Mouse (Mus musculus) limb, embryonic 12.5 days (tissue): Measurements from ENCODE around the gene Tbl2. TPM values are rescaled to one million over a fixed set of nuclear protein-coding genes. Genes with fewer than 3 reads are reported as not detected.

ENCODE experiments used
- ATAC-seq: fragments of 200-750 bp; cut with Nextera tagmentation; 2 replicates; pipeline ENCODE4 v1.8.0; 2017; ENCODE audit warnings: low read depth, moderate TSS enrichment; ENCODE audit not compliant: insufficient number of reproducible peaks, insufficient read depth, low FRiP score, low TSS enrichment
- H3K27ac ChIP-seq: fragments of 300-500 bp; sonication (generic); 2 replicates; pipeline ENCODE4 v1.5.1; 2016; ENCODE audit warnings: mild to moderate bottlenecking, moderate library complexity
- H3K27me3 ChIP-seq: fragments of 300-500 bp; sonication (generic); 2 replicates; pipeline ENCODE4 v1.6.1; 2016; ENCODE audit warnings: mild to moderate bottlenecking, moderate library complexity
- H3K36me3 ChIP-seq: fragments of 300-500 bp; sonication (generic); 2 replicates; pipeline ENCODE4 v1.6.1; 2016; ENCODE audit warnings: mild to moderate bottlenecking, moderate library complexity
- H3K4me1 ChIP-seq: fragments of 300-500 bp; sonication (generic); replicated peaks from 2 replicates; pipeline ENCODE4 v1.6.1; 2016
- H3K4me2 ChIP-seq: fragments of 300-500 bp; sonication (generic); 2 replicates; pipeline ENCODE4 v1.6.1; 2016; ENCODE audit warnings: mild to moderate bottlenecking, moderate library complexity
- H3K4me3 ChIP-seq: fragments of 300-500 bp; sonication (generic); replicated peaks from 2 replicates; pipeline ENCODE4 v1.5.1; 2016; ENCODE audit warnings: mild to moderate bottlenecking
- H3K9ac ChIP-seq: fragments of 300-500 bp; sonication (generic); replicated peaks from 2 replicates; pipeline ENCODE4 v1.6.1; 2016; ENCODE audit warnings: mild to moderate bottlenecking, moderate library complexity
- H3K9me3 ChIP-seq: fragments of 300-500 bp; sonication (generic); 2 replicates; pipeline ENCODE4 v1.6.1; 2016; ENCODE audit warnings: mild to moderate bottlenecking, moderate library complexity
- WGBS: fragments of 180-500 bp; shearing (Covaris S2); methylation state at CpG from one replicate; pipeline ENCODE4 v1.1.7; 2016; 5-methylcytosine and 5-hydroxymethylcytosine counted together
- polyA plus RNA-seq: library from polyadenylated mRNA; unstranded; fragments of >200 nt; fragmentation: Nextera tagmentation; extraction: Ambion mirVana; gene quantifications from 2 replicates; pipeline ENCODE4 v1.2.1, GENCODE M21; 2016

Gene Tbl2
- polyA plus RNA-seq, 1 experiment from 2014 or later = 30.1 TPM

DNA sequence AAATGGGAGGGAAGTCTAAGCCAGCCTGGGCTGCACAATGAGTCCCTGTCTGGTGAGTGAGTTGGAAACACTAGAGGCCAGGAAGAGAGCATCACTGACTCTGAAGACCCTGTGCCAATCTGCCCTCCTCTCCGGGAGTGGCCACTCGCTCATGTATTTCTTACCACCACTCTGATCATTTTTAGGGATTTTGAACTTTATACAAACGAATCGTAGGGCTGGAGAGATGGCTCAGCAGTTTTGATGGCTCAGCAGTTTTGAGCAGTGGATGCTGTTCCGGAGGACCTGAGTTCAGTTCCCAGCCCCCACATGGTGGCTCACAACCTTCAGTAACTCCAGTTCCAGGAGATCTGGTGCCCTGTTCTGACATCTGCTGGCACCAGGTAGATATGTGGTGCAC is 23.5 kb downstream of the Tbl2 start:
- Histone ChIP-seq H3K9ac (no peak overlapping the region), H3K27ac (no peak overlapping the region), H3K4me2 (no peak overlapping the region), H3K36me3 (peaks cover 69% of the 10 kb centered on the region), H3K4me3 (no peak overlapping the region), H3K27me3 (no peaks in the 10 kb centered on the region), H3K4me1 (peaks cover 6% of the 10 kb centered on the region; the same call in 1 of the 2 replicates), H3K9me3 (no peaks in the 10 kb centered on the region)
- ATAC-seq = no peak
- 94% methylated on average over 5 of the region's 5 CpGs for WGBS

DNA sequence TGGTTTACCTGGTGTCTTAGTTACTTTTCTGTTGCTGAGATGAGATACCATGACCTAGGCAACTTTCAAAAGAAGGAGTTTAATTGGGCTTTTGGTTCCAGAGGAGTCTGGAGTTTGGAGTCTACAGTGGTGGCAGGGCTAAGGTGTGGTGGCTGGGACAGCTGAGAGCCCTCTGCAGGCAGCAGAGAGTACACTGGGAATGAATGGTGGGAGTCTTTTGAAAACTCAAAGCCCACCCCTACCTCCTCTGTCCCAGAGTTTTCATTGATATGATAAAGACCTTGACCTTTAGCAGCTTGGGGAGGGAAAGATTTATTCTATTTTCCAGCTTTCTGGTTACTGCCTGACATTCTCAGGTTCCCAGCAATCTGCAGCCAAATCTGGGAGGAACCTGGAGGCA is 25.6 kb downstream of the Tbl2 start:
- H3K27ac ChIP-seq = no peak overlapping the region
- peaks cover 90% of the 10 kb centered on the region for H3K36me3 ChIP-seq
- H3K9me3 ChIP-seq = no peaks in the 10 kb centered on the region
- ATAC-seq = no peak
- H3K4me3 ChIP-seq = no peak overlapping the region
- H3K9ac ChIP-seq = no peak overlapping the region
- no peaks in the 10 kb centered on the region for H3K27me3 ChIP-seq
- H3K4me1 ChIP-seq = no peaks in the 10 kb centered on the region
- H3K4me2 ChIP-seq = no peak overlapping the region

DNA sequence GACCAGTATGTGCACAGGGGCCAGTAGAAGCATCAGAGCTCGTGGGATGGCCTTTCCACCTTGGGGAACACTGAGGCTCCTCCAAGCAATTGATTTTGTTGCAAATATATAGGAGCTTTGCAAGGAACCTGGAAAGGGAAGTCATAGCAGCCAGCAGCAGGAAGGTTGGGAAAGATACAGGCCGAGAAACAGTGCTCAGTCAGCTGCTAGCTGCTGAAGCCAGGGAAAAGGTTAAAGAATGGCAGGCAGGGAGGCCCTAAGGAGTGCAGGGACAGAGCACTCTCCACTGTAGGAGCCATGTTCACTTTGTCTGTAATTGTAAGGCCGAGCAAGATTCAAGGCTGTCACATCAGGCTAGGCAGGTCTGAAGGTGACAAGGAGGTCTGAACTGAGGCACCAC is 29.1 kb downstream of the Tbl2 start:
- H3K27ac ChIP-seq = 0 out of 2 replicates have a peak overlapping the region, but pooled peaks have one; percentile 4
- ATAC-seq = no peak
- H3K4me2 ChIP-seq = no peak overlapping the region
- no peak overlapping the region for H3K9ac ChIP-seq
- H3K9me3 ChIP-seq = no peaks in the 10 kb centered on the region
- no peak overlapping the region for H3K4me3 ChIP-seq
- H3K4me1 ChIP-seq = no peaks in the 10 kb centered on the region
- 81% methylated on average over 3 of the region's 3 CpGs for WGBS
- H3K27me3 ChIP-seq = no peaks in the 10 kb centered on the region
- peaks cover 86% of the 10 kb centered on the region for H3K36me3 ChIP-seq

- 91% methylated on average over 4 of the region's 4 CpGs for WGBS
- Histone ChIP-seq H3K4me1 (no peaks in the 10 kb centered on the region), H3K27ac (no peak overlapping the region), H3K4me3 (no peak overlapping the region), H3K9ac (no peak overlapping the region), H3K36me3 (peaks cover 81% of the 10 kb centered on the region), H3K4me2 (no peak overlapping the region), H3K9me3 (no peaks in the 10 kb centered on the region), H3K27me3 (no peaks in the 10 kb centered on the region)
- ATAC-seq = no peak
Measured at GRCm38 (mm10) chr5:135178996-135179395, 29.5 kb downstream of the Tbl2 start.

DNA sequence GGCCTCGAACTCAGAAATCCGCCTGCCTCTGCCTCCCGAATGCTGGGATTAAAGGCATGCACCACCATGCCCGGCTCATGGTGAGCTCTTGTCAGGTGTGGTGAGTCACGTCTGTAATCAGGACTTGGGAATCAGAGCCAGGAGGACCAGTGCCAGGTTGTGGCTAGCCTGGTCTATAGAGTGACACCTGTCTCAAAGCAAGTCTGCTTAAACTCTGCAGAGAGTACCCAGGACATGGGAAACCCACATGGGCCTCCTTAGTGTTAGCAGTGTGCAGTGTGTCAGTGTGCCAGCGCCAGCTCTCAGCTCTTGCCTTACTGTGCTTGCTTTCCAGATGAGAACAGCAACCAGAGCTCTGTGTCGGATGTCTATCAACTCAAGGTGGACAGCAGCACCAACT is 30.2 kb downstream of the Tbl2 start:
- no peak overlapping the region for H3K9ac ChIP-seq
- no peak overlapping the region for H3K4me3 ChIP-seq
- H3K36me3 ChIP-seq = peaks cover 75% of the 10 kb centered on the region
- no peak overlapping the region for H3K4me2 ChIP-seq
- ATAC-seq = no peak
- no peaks in the 10 kb centered on the region for H3K4me1 ChIP-seq
- WGBS = 91% methylated on average over 7 of the region's 7 CpGs
- H3K9me3 ChIP-seq = no peaks in the 10 kb centered on the region
- H3K27ac ChIP-seq = no peak overlapping the region
- H3K27me3 ChIP-seq = no peaks in the 10 kb centered on the region

DNA sequence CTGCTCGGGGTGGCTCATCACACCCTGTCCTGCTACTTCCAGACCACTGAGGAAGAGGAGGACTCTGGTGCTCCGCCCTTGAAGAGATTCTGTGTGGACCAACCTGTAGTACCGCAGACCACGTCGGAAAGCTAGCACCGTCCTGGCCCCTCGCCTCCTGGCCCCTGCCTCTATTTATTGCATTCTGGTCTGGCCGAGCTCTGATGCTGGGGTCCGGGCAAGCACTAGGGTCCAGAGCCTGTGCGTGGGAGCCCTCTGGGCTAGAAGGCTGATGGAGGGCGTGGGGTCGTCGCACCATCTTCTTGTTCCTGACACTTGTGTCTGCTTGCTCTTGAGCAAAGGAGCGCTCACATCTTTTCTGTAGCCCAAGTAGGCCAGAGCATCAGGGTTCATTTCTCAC is 31.3 kb downstream of the Tbl2 start:
- Histone ChIP-seq H3K9me3 (no peaks in the 10 kb centered on the region), H3K4me1 (no peaks in the 10 kb centered on the region), H3K27me3 (no peaks in the 10 kb centered on the region), H3K4me3 (no peak overlapping the region), H3K27ac (no peak overlapping the region), H3K9ac (no peak overlapping the region), H3K36me3 (peaks cover 67% of the 10 kb centered on the region), H3K4me2 (no peak overlapping the region)
- WGBS = 92% methylated on average over 14 of the region's 14 CpGs
- ATAC-seq = no peak

- no peaks in the 10 kb centered on the region for H3K27me3 ChIP-seq
- H3K4me3 ChIP-seq = no peak overlapping the region
- WGBS = 82% methylated on average over 6 of the region's 6 CpGs
- H3K4me1 ChIP-seq = no peaks in the 10 kb centered on the region
- no peaks in the 10 kb centered on the region for H3K9me3 ChIP-seq
- ATAC-seq = no peak
- no peak overlapping the region for H3K9ac ChIP-seq
- no peak overlapping the region for H3K4me2 ChIP-seq
- H3K27ac ChIP-seq = no peak overlapping the region
- peaks cover 61% of the 10 kb centered on the region for H3K36me3 ChIP-seq
Measured at GRCm38 (mm10) chr5:135181776-135182175, 32.3 kb downstream of the Tbl2 start.

GRCm38 (mm10) chr5:135183131-135183861 is 33.8 kb downstream of the Tbl2 start:
- ATAC-seq = no peak
- no peaks in the 10 kb centered on the region for H3K9me3 ChIP-seq
- no peaks in the 10 kb centered on the region for H3K27me3 ChIP-seq
- WGBS = 57% methylated on average over 8 of the region's 8 CpGs
- no peak overlapping the region for H3K4me2 ChIP-seq
- H3K27ac ChIP-seq = no peak overlapping the region
- no peak overlapping the region for H3K9ac ChIP-seq
- H3K36me3 ChIP-seq = peaks cover 46% of the 10 kb centered on the region
- no peaks in the 10 kb centered on the region for H3K4me1 ChIP-seq
- no peak overlapping the region for H3K4me3 ChIP-seq

GRCm38 (mm10) chr5:135185016-135185415 is 35.6 kb downstream of the Tbl2 start:
- H3K27ac ChIP-seq = no peak overlapping the region
- H3K4me3 ChIP-seq = no peak overlapping the region
- no peaks in the 10 kb centered on the region for H3K27me3 ChIP-seq
- H3K9ac ChIP-seq = no peak overlapping the region
- WGBS = 95% methylated on average over 3 of the region's 3 CpGs
- no peaks in the 10 kb centered on the region for H3K9me3 ChIP-seq
- peaks cover 37% of the 10 kb centered on the region for H3K36me3 ChIP-seq
- no peak overlapping the region for H3K4me2 ChIP-seq
- no peak for ATAC-seq
- H3K4me1 ChIP-seq = peaks cover 14% of the 10 kb centered on the region

DNA sequence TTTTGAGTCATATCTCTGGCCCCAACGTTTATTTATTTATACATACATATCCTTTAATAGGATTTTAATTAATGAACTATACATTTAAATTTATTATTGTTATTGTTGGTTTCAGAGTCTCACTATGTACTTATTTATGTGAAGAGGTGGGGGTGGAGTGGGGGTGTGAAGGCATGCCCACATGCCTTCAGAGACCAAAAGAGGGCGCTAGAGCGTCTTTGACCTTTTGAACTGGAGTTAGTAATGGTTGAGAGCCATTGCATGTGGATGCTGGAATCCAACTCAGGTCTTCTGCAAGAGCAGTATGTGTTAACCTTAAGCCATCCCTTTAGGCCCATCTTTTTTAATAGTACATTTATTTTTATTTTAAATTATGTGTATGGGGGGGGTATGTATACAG is 36.1 kb downstream of the Tbl2 start:
- Histone ChIP-seq H3K9ac (no peak overlapping the region), H3K27me3 (no peaks in the 10 kb centered on the region), H3K27ac (no peak overlapping the region), H3K9me3 (no peaks in the 10 kb centered on the region), H3K4me3 (no peak overlapping the region), H3K4me1 (peaks cover 18% of the 10 kb centered on the region), H3K36me3 (peaks cover 37% of the 10 kb centered on the region), H3K4me2 (no peak overlapping the region)
- WGBS = 43% methylated on average over 3 of the region's 3 CpGs
- ATAC-seq = no peak

DNA sequence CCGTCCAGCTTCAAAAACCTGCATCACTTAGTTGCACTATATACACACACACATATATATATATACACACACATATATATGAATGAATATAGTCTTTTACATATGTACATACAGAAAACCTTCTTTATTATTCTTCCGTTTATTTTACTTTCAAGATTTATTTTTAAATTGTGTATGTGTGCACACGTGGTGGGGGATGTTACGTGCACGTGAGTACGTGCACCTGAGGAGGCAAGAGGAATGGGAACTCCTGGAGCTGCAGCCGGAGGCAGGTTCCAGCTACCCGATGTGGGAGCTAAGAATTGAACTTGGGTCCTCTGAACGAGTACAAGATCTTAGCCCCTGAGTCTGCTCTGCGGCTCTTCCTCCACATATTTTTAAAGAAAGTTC is 36.8 kb downstream of the Tbl2 start:
- Histone ChIP-seq H3K27me3 (no peaks in the 10 kb centered on the region), H3K9me3 (no peaks in the 10 kb centered on the region), H3K4me3 (peak overlapping the region; percentile 98), H3K27ac (peak overlapping the region; percentile 99), H3K4me2 (peak overlapping the region; percentile 73), H3K4me1 (peaks cover 20% of the 10 kb centered on the region), H3K9ac (peak overlapping the region; percentile 98), H3K36me3 (peaks cover 33% of the 10 kb centered on the region)
- no peak for ATAC-seq
- WGBS = 21% methylated on average over 10 of the region's 10 CpGs
